Mouse (Mus musculus) erythroblast, embryonic 14.5 days (primary cell): ENCODE data around the gene Mcpt9. TPM values are rescaled to one million over a fixed set of nuclear protein-coding genes. Genes with fewer than 3 reads are reported as not detected.
"Not testable (repeated sequence)": the region's sequence is repeated elsewhere in the genome, so short reads cannot be mapped to it uniquely, and the experiment has no call there.

Source experiments
- H3K27me3 ChIP-seq: 2 replicates; pipeline ENCODE4 v1.6.1; 2012; ENCODE audit warnings: inconsistent platforms; ENCODE audit not compliant: control insufficient read depth
- H3K36me3 ChIP-seq: 2 replicates; pipeline ENCODE4 v1.6.1; 2012; ENCODE audit warnings: mild to moderate bottlenecking, inconsistent platforms; ENCODE audit not compliant: control insufficient read depth
- H3K4me1 ChIP-seq: 2 replicates; pipeline ENCODE4 v1.6.1; 2012; ENCODE audit warnings: inconsistent platforms; ENCODE audit not compliant: control insufficient read depth
- H3K4me3 ChIP-seq: replicated peaks from 2 replicates; pipeline ENCODE3; 2012; ENCODE audit warnings: moderate library complexity, mild to moderate bottlenecking, inconsistent platforms
- H3K9me3 ChIP-seq: 2 replicates; pipeline ENCODE4 v1.6.1; 2012; ENCODE audit warnings: low read length, inconsistent platforms, mixed read lengths; ENCODE audit not compliant: control insufficient read depth
- GATA1 ChIP-seq: IDR thresholded peaks from 2 replicates; pipeline ENCODE4 v1.6.1; 2012; ENCODE audit warnings: low read length, inconsistent platforms, mixed read lengths
- TAL1 ChIP-seq: IDR thresholded peaks from 3 replicates; pipeline ENCODE4 v1.6.1; 2012; ENCODE audit warnings: low read length, inconsistent platforms, mixed read lengths
- polyA plus RNA-seq: library from polyadenylated mRNA; stranded (reverse); fragments of >175 nt; gene quantifications from 2 replicates; pipeline ENCODE4 v1.2.3, GENCODE M21; 2012

Gene Mcpt9
- not detected in 2 replicates for polyA plus RNA-seq

GRCm38 (mm10) chr14:56030395-56030794 lies at the start of gene Mcpt9:
Gene Mcpt9 (minus strand): TSS chr14:56030495.
- not testable (repeated sequence) for H3K36me3 ChIP-seq, H3K4me1 ChIP-seq, H3K27me3 ChIP-seq, H3K4me3 ChIP-seq, H3K9me3 ChIP-seq

GRCm38 (mm10) chr14:56062213-56062612 lies 31.9 kb upstream of the Mcpt9 start, which contains the start of gene Mcpt4:
Gene Mcpt4 (minus strand): TSS chr14:56062313.
- not testable (repeated sequence) for H3K36me3 ChIP-seq, H3K9me3 ChIP-seq, H3K4me1 ChIP-seq, H3K4me3 ChIP-seq, H3K27me3 ChIP-seq

- H3K4me3 ChIP-seq, result no peak overlapping the region
- H3K27me3 ChIP-seq, result peaks cover 2% of the 10 kb centered on the region; the same call in 1 of the 2 replicates
- H3K9me3 ChIP-seq, result no peaks in the 10 kb centered on the region
- peaks cover 2% of the 10 kb centered on the region for H3K4me1 ChIP-seq
- no peaks in the 10 kb centered on the region for H3K36me3 ChIP-seq
- TF ChIP-seq GATA1, result no peak
- TF ChIP-seq TAL1, result no peak
Observed at GRCm38 (mm10) chr14:56057722-56058121, 27.4 kb upstream of the Mcpt9 start.

- TF ChIP-seq GATA1 (no peak), TAL1 (no peak)
- no peaks in the 10 kb centered on the region for H3K36me3 ChIP-seq
- no peak overlapping the region for H3K4me3 ChIP-seq
- H3K9me3 ChIP-seq, result no peaks in the 10 kb centered on the region
- H3K4me1 ChIP-seq, result peaks cover 2% of the 10 kb centered on the region
- peaks cover 5% of the 10 kb centered on the region; the same call in 1 of the 2 replicates for H3K27me3 ChIP-seq
Observed at GRCm38 (mm10) chr14:56055408-56055807, 25.1 kb upstream of the Mcpt9 start.

GRCm38 (mm10) chr14:56041792-56042191 lies 11.5 kb upstream of the Mcpt9 start, which contains the start of gene Mcpt2:
Gene Mcpt2 (plus strand): TSS chr14:56042041.
- H3K9me3 ChIP-seq, H3K27me3 ChIP-seq, H3K36me3 ChIP-seq, H3K4me3 ChIP-seq, H3K4me1 ChIP-seq: not testable (repeated sequence)

- peaks cover 2% of the 10 kb centered on the region; the same call in 1 of the 2 replicates for H3K27me3 ChIP-seq
- H3K4me3 ChIP-seq, result no peak overlapping the region
- H3K4me1 ChIP-seq, result no peaks in the 10 kb centered on the region
- TF ChIP-seq GATA1 (no peak), TAL1 (no peak)
- no peaks in the 10 kb centered on the region for H3K9me3 ChIP-seq
- H3K36me3 ChIP-seq, result no peaks in the 10 kb centered on the region
Observed at GRCm38 (mm10) chr14:56034433-56034832, 4.1 kb upstream of the Mcpt9 start.

- not testable (repeated sequence) for H3K27me3 ChIP-seq, H3K4me3 ChIP-seq, H3K36me3 ChIP-seq, H3K9me3 ChIP-seq
- TF ChIP-seq GATA1 (0 out of 2 replicates have a peak, but pooled peaks have one; percentile 21), TAL1 (peak; percentile 41; the same call in 2 of the 3 replicates)
- H3K4me1 ChIP-seq, result peaks cover 33% of the 10 kb centered on the region
Observed at GRCm38 (mm10) chr14:56021305-56021704, 9.0 kb downstream of the Mcpt9 start.

- TF ChIP-seq TAL1, result no peak
- TF ChIP-seq GATA1, result no peak
- Histone ChIP-seq H3K4me3 (no peak overlapping the region), H3K27me3 (peaks cover 5% of the 10 kb centered on the region), H3K9me3 (no peaks in the 10 kb centered on the region), H3K4me1 (peaks cover 31% of the 10 kb centered on the region), H3K36me3 (no peaks in the 10 kb centered on the region)
Observed at GRCm38 (mm10) chr14:56019446-56019845, 10.8 kb downstream of the Mcpt9 start.

- H3K36me3 ChIP-seq, H3K9me3 ChIP-seq, H3K27me3 ChIP-seq, H3K4me3 ChIP-seq: not testable (repeated sequence)
- peaks cover 30% of the 10 kb centered on the region for H3K4me1 ChIP-seq
Observed at GRCm38 (mm10) chr14:56017671-56018070, 12.6 kb downstream of the Mcpt9 start, which contains the start of gene Mcpt1. Gene Mcpt1 (plus strand): TSS chr14:56017971.

- TF ChIP-seq TAL1, result no peak
- no peak for TF ChIP-seq GATA1
- H3K27me3 ChIP-seq, result peaks cover 5% of the 10 kb centered on the region
- peaks cover 2% of the 10 kb centered on the region; the same call in 1 of the 2 replicates for H3K36me3 ChIP-seq
- H3K4me3 ChIP-seq, result no peak overlapping the region
- H3K4me1 ChIP-seq, result peaks cover 4% of the 10 kb centered on the region
- no peaks in the 10 kb centered on the region for H3K9me3 ChIP-seq
Observed at GRCm38 (mm10) chr14:56013924-56014323, 16.4 kb downstream of the Mcpt9 start.
